Mouse (Mus musculus): ENCODE measurements around the gene Tshz2.

The Tshz2 gene

DNA sequence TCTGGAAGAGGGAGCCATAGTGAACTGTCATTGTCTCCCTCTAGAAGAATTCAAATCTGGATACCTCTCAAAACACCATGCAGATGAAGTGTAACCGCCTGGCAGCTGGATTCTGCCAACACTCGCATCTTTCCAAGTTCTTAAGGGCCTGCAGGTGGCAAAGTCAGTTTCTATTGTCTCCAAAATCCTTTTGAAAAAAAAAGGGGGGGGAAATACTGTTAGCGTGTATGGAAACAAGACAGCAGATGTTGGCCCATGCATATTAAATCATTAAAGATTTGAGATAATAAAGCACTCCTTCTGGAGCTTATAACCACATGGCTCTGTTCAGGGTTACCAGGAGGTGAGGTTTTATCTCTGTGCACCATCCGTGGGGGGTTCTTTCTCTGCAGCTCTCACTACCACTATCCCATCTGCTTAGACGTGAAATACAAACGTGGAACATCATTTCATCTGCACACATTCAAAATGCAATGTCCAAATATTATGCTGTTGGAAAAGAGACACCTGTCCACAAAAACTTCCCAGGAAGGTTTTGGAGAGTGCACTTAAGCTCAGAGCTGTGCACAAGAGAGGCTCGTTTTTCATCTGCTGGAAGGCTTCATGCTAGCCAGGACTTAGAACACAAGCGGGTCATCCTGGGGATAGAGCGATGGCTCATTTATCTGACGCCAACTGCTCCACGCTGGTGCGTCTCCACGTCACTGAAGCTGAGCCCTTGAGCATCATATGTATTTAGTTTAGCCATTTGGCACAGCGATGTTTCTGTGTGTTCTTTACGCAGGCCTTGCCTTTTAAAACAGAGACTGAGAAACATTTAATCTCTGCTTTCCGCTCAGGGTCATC lies 307.7 kb downstream of the Tshz2 start:
- no peak for DNase-seq (ENCODE audit: low read depth, low spot score)

GRCm38 (mm10) chr2:169943727-169944126 lies 310.9 kb downstream of the Tshz2 start:
- DNase-seq (ENCODE audit: low read depth, low spot score): no peak

DNA sequence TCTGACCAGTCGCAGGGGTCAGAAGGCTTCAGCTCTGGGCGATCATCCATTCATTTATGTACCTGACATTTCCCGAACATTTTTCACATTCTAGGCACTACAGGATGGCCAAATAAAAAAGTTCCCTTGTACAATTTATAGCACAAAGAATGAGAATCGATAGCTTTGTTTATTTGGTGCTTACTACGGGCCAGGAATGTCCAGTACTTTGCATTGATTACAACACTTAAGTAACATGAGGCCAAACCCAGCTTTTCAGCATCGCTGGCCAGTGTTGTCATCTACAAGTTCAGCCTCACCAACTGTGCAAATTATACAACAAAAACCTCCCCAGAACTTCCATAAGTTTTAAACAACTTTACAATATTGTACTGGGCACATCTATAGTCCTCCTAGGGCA lies 315.3 kb downstream of the Tshz2 start:
- DNase-seq (ENCODE audit: low read depth, low spot score): no peak

GRCm38 (mm10) chr2:169951041-169951440 lies 318.2 kb downstream of the Tshz2 start:
- no peak for DNase-seq (ENCODE audit: low read depth, low spot score)

GRCm38 (mm10) chr2:169952981-169953380 lies 320.2 kb downstream of the Tshz2 start:
- no peak for DNase-seq (ENCODE audit: low read depth, low spot score)

GRCm38 (mm10) chr2:169958736-169959573 lies 326.1 kb downstream of the Tshz2 start:
- DNase-seq (ENCODE audit: low read depth, low spot score): no peak

DNA sequence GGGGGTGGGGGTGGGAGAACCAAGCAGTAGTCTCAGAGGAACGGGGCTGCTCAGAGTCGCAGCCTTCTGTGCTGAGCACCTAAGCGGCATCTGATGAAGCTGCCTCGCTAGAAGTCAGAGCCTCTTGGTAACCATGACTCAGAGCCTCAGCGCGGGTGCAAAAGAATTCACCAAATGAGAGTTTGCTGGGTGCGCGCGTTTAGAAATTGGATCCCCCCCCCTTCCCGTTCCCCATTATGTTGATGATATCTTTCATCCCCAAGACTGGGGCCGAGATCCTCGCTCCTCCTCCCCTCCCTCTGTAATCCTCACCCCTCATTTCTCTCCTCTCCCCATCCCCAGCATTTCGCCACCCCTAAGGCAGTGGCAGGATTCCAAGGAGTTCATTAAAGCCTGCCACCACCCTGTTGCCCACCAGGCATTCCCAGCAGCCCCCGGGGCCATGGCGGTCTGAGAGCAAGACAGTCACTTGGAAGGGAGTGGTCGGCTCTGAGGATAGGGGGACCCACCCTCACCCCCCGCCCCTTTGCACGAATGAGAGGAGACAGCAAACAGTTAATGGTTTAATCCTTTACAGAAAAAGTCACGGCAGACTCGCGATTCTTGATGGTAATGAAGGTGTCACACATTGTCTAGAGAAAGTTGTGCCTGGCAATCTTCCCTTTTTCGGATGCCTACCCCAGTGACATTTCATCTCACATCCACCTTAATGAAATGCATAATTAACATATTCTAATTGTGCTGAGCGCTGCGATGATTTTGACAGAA lies 328.8 kb downstream of the Tshz2 start:
- no peak for DNase-seq (ENCODE audit: low read depth, low spot score)

- no peak for DNase-seq (ENCODE audit: low read depth, low spot score)
Measured at GRCm38 (mm10) chr2:169962231-169962600, 329.4 kb downstream of the Tshz2 start.

DNA sequence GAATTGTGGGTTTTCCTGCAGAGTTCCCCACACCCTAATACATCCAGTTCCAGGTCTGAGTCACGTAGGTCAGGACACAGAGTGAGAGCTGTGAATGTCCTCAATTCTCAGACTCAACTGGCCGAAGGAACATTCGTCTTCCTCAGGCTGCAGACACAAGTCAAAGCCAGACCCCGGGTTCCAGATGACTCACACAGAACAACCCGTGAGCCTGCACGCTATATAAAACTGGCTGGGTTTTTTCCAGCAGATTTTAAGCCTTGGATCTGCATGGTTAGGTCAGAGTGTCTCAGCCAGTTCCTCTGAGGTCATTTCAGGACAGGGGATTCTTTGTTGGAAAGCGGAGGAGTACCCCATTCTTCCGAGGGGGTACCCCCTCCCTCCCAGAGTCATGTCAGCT lies 330.0 kb downstream of the Tshz2 start:
- no peak for DNase-seq (ENCODE audit: low read depth, low spot score)

DNA sequence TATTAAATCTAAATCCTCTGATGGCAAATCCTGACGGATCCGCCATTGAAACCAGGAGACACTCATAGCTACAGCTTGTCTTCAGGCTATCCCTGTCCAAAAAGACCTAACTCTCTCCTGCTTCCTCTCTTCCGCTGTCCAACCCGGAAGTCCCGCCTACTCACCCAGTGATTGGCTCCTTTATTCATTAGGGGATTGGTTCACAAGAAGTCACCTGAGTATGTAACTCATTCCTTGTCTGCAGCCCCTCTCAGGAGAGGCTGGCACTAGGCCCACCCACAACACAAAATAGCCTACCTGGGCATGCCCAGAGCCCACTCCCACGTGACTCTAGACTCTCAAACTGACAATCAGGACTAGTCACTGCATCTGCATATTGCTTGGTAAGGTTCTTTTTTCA lies 337.7 kb downstream of the Tshz2 start:
- peak; percentile 3 for DNase-seq (ENCODE audit: low read depth, low spot score)

- DNase-seq (ENCODE audit: low read depth, low spot score): no peak
Measured at GRCm38 (mm10) chr2:169982925-169983324, 350.1 kb downstream of the Tshz2 start.

- no peak for DNase-seq (ENCODE audit: low read depth, low spot score)
Measured at GRCm38 (mm10) chr2:169987186-169987585, 354.4 kb downstream of the Tshz2 start.

DNA sequence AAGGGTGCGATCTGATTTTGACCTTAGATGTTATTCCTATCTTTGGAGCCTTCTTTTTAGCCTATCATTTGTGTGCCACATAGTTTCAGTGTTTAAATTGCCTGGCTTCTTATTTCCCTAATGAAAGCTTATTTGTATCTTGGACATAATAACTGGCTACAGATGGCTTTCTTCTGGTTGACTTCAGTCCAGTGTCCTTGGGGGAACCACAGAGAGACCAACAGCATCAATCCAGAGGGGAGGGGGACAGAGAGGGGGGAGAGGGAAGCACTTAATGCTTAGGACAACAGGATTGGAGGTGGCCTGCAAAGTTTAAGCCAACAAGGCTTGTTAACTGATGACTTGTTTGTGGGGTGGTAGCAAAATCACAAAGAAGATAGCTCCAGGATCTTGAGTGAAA lies 356.4 kb downstream of the Tshz2 start:
- DNase-seq (ENCODE audit: low read depth, low spot score): no peak

DNA sequence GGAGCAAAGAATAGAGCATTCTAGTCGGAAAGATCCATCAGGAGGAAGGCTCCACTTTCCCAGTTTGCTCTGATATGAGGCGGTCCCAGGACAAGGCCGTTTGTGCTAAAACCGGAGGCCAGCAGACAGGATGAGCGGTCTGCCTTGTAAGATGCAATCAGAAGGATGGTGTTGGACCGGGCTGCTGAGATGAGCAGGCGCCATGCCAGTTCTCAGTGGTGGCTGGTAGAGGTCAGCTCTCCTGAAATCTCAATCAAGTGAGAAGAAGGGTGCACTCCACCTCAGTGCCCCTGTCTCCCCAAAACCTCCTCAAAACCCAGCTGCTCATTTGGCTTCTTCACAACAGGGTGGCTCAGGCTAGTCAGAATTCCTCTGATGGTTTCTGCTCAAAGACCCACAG lies 358.2 kb downstream of the Tshz2 start:
- DNase-seq (ENCODE audit: low read depth, low spot score): no peak

GRCm38 (mm10) chr2:169995987-169996386 lies 363.2 kb downstream of the Tshz2 start:
- DNase-seq (ENCODE audit: low read depth, low spot score): no peak

DNA sequence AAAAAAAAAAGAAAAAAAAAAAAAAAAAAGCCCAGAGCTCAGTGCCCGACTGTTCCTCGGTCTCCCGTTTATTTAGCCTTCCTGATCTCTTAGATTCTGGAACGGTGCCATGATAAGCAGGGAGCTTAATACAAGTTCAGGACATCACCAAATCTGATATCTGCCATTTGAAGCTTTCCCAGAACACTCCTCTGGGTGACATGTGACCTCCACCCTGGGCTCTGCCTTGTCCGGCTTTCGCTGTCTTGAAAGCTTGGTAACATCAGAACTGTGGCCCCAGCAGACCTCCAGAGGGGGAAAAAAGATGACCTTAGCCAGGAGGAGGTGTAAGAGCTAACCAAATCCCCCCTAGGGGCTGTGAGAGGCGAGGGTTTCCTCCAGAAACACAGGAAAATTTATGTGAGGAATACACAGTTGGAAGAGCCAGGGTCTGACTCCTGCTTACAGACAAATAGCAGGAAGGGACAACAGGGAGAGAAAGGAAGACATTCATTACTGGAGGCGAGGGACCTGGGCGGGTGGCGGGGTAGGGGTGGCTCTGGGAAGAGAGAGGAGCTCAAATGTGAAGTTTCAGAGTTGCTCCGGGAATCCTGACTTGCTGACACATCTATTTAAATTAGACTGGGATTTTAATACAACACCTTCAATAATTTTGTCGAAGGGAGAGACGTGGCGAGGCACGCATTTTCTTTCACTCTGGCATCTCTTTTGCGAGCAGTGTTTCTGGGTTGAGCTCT lies 363.9 kb downstream of the Tshz2 start:
- no peak for DNase-seq (ENCODE audit: low read depth, low spot score)

GRCm38 (mm10) chr2:169997276-169998049 lies 364.6 kb downstream of the Tshz2 start:
- DNase-seq (ENCODE audit: low read depth, low spot score): no peak

DNA sequence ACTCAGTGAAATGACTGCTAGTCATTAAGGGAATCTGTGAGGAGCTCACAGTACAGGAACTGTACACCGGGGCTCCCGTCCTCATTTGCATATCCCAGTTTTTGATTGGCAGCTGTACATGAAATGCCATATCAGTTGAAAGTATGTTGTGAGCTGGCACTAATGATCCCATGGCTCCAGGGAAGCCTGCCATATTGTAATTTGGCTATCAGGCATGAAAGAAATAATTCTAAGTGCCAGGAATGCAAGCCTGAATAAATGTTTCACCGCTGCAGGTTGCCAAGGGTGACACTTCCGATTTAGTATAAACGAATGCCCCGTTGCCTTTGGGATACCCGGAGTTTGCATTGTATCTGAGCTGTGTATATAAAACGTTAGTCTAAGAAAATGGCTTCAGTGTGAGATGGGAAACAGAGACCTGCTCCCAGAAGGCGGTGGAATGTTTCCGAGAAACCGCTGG lies 366.1 kb downstream of the Tshz2 start:
- DNase-seq (ENCODE audit: low read depth, low spot score): no peak

DNA sequence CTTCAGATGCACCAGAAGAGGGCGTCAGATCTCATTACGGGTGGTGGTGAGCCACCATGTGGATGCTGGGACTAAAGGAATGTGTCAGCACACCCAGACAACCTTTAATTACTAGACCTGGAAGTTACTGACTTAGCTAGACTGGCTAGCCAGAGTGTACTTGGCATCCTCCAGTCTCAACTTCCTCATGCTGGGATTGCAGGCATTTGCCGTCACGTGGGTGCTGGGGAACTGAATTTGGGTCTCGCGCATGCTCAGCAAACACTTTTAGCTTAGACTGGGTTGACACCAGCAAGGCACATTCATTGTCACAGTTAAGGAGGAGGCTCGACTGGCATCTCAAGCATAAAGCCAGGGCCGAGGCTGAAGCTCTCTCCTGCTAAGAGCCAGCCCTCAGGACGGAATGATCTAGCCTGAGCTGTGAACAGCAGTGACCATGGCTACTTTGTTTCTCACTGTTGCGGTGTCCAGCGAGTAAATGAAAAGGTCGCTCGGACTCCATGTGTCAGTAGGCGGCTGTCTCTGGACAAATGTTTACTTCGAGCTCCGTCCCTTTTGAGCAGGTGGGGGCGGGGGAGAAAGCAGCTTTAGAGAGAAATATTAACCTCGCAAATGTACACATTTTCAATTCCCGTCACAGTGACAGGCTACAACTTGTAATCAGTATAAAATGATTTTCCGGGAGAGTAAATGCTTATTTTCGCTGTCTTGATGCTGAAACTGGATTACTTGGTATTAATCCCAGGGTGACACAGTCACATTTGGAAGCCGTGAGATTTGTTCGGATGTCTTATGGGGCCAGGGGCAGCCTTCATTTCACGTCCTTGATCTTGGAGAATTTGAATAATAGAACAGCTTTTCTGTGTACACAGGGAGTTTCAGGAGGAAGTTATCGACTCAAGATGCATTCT lies 370.0 kb downstream of the Tshz2 start:
- no peak for DNase-seq (ENCODE audit: low read depth, low spot score)

Data from retina, adult 2 months (tissue).